Mouse (Mus musculus) adrenal gland, adult 2 months (tissue): ENCODE results near the gene Robo1. TPM values are rescaled to one million over a fixed set of nuclear protein-coding genes. Genes with fewer than 3 reads are reported as not detected.
"Not testable (repeated sequence)": the region's sequence is repeated elsewhere in the genome, so short reads cannot be mapped to it uniquely, and the experiment has no call there.

Experiments used
- DNase-seq: peaks from one replicate; pipeline ENCODE4 v3.0.0; 2021
- polyA plus RNA-seq: library from polyadenylated mRNA; depleted of rRNA; stranded (reverse); fragments of >200 nt; gene quantifications from 2 replicates; pipeline ENCODE4 v1.2.3, GENCODE M21; 2012
- total RNA-seq, 2 experiments: library from RNA; stranded (reverse); gene quantifications; 2 replicates each; pipeline ENCODE4 v1.2.3; 2021

Robo1 gene
- total and polyA plus RNA-seq, 3 experiments = 83.7 to 154 (median 119) TPM

DNA sequence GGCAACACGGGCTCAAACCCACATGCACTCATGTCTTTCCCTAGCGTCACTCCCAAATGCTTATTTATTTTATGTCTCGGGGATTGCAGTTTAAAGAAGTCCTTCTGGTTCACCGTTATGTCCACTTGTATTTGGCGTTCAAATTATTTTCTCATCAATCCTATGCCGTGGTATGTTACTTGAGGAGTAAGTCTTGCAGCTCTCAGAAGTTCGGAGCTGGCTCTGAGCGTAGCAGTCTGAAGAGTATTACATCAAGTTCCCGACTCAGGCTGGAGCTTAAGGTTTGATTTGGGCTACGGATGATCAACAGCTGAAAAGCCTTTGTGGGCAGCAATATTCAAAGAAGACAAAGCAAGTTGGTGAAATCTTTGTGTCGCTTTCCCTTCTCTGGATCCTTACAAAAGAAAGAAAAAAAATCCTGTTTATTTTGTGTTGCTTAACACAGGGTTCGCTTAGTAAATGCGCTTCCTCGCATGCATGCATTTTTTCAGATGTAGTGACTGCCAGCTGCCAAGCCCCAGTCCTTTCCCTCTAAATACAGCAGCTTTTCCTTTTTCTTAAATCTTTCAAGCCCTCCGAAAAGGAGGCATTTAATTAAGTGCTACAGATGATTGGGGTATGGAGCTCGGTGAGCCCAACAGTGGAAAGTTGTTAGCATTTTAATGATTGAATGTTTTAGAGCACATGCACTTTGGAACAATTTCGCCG, 136.5 kb downstream of the Robo1 start:
- DNase-seq = no peak

DNA sequence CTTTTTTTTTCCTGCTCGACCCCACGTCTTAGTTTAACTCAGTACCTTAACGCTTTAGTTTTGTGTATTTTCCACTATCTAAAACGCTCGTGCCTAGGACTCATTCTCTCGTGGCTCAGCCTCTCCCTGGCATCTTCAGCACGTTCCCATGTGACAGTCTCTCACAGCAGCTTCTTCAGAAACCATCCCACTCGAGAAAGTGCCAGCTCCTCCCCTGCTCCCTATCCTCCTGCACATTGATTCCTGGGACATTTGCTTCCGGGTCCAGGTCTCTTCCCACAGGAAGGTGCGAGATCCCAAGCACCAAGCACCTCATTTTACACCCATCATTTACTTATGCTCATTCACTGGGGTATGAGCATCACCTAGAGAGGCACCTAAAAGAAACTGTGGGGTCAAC, 150.0 kb downstream of the Robo1 start:
- DNase-seq = no peak

DNA sequence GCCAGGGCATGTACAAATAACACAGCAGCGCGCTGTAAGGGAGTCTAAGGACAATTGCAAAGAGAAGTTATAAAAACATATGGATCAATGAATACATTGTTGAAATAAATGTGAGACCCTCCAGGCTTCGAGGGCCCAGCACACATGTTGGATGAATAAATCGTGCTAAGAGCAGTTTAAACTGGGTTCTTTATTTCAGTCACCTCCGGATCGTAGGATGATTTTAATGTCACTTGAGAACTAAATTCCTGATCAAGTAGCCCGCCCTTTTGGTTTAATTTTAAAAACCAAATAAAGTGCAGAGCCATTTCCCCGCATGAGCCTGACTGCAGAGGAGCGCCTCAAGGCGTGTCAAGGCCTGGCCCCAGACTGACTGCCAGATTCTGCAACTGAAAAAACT, 150.5 kb downstream of the Robo1 start:
- DNase-seq = no peak

DNA sequence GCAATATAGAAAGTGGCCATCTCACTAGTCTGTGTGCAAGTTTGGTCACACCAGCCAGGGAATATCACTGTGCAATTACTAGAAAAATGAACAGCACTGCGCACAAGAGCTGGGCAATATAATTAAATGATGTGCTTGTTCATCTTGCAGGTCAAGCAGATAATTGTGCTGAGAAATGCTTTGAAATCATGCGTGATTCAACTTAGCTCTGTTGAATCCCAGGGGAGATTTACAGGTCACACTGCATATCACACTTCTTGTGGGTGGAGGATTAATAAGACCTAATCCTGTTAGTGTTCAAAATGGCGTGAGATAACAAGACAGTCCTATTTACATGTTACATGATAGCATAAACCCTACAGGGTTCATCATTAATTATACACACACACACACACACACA, 157.6 kb downstream of the Robo1 start:
- DNase-seq = no peak

DNA sequence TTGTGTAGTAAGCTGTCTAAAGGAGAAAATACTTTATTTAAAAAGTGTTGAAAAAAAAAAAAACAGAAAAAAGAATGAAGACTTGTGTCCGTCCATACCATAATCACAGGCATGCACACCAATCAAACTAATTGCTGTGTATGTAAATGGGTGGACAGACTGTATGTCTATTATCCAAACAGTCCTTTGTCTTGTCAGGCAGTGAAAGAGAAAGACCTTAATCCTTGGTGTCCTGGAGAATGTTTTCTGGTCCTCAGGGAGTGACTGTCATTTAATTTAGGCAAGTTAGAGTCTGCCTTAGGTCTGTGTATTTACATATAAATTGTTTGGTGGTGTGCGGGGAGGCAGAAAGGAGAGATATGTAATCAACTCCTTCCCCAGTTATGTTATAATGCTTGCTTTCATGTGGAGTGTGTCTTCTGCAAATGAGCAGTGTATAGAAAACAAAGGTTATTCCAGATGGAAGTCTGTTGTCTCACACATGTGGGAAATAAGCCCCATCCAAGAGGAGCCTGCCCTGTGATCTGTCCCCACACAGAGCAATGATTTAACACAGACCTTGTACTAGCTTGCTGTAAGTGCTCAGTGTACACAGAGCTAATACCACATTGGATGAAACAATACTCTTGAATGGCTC, 162.0 kb downstream of the Robo1 start:
- no peak for DNase-seq

DNA sequence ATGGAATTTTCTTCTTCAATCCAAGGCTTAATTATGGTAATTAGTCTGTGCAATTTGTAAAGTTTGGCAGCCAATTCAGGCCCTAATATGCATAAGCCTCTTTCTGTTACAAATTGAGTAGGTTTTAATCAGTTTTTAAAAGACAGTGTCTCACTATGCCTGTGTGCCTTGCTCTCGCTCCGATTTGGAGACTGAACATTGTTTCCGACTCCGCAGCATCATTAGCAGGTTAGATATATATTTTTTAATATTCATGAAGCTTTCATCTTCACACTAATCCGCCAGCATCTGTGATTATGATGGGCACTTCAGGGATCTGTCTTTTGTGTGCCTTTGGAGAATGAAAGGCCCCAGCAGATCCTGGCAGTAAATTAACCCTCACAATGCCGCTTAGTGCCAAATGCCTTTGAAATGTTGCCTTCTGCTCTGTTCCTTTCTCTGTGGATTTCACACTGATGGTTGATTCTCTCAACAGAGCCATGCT, 202.7 kb downstream of the Robo1 start:
- DNase-seq = no peak

DNA sequence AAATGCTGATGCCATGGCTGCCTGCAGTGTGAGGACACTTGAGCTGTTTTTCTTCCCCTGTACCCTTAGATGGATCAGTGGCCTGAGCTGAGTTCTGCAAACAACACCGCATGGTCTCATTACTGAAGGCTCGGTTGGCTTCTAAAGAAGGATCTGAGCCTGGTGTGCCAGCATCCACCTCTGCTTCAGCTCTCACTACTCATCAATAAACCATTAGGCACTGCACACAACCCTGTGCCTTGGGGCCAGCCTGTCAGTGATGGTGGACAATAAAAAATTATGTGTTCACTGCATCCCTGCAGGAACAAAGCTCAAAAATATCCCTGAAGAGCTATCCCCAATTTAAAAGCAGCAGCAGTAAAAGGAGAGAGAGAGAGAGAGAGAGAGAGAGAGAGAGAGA, 223.2 kb downstream of the Robo1 start:
- DNase-seq = no peak

DNA sequence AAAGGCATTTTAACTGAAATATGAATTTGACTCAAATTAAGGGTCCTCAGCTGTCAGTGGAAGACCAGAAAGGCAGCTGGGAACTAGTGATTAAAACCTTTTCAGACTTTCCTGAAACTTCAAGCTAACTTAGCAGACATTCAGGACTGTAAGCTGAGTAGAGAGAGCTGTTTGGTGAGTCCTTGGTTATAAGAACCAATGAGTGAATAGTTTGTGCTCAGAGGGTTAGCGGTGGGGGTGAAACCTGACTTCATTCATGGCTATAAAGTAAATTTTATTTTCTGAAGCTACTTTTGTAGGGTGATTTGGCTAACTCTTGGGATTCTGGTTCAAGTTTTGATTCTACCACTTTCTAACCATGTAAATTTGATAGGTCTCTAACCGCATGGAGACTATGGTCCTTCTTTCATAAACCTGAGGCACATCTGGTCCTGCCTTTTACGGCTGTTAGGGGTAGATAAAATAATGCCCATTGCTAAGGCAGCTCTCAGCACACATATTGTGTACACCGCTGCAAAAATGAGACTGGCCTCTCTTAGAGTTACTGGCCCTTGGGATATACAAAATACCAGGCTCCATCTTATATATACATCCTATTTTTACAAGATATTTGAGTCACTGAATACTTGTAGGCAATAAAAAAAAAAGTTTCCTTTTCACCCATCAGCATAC, 225.9 kb downstream of the Robo1 start:
- no peak for DNase-seq

DNA sequence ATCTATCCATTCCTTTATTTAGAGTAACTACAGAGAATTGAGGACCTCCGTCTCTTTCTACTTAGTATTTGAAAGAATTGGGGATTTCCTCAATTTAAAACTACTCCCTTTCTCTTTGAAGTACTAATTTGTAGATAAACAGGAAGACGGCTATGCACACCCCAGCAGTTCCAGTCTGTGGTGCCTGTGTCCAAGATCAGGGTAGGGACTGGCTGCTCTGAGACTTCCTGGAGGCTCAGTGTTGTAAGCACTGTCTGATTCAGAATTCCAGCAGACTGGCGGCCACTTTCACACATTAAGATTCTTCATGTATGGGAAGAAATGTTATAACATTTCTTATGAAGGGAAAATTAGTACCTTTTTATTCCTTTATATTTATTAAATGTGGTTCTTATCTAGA, 230.1 kb downstream of the Robo1 start:
- DNase-seq = no peak

DNA sequence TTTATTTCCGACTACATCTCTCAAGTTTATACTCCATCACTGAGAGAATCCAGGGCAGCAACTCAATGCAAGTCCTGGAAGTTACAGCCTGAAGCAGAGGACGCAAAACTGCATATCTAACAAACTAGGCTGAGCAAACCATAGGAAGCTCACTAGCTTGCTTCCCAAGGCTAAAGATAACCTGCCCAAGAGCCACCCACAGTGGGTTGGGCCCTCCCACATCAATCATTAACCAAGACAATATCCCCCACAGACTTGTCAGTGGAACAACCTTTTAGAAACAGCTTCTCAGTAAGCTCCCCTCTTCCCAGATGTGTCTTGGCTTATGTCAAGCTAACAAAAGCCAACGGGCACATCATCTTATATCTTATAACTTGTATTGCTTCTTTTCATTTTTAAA, 235.8 kb downstream of the Robo1 start:
- no peak for DNase-seq

DNA sequence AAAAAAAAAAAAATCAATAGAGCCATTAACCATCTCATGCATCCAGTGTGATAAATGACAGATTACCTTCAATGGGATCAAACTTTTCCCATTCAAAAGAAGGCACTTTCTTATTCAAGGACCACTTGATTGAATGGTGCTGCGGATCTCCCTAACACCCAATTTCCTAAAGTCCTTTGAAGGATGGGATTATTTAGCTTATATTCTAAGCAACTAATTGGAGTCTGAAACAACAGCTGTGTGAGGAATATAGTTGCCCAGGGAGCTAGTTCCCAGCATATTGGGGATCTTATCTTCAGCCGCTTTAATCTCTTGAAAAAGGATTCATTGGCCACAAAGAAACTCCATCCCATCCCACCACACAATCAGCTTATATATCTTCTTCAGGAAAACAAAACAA, 236.8 kb downstream of the Robo1 start:
- DNase-seq = no peak

DNA sequence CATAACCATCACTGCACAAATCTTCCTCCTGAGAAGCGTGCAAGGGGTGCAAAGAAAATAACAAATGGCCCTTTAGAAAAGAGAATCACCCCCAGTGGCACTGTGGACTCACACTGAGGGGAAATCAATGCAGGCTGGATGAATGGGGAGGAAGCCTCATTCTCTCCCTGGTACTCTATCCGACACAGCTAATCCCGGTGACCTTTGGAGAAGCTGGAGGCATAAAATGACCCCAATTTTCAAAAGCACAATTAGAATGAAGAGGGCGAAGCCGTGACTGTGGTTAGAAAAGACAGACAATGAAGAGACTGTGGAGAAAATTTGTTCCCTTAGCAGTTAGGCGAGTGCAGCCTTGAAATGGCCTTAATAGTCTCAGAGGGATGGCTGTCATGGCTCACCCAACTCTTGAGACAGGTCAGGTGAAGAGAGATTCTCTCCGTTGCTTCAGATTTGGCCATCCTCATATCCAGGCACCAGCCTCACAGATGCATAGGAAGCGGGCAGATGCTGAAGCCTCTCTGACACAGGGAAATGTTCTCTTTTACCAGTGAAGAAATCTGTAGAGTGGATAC, 243.7 kb downstream of the Robo1 start:
- no peak for DNase-seq

DNA sequence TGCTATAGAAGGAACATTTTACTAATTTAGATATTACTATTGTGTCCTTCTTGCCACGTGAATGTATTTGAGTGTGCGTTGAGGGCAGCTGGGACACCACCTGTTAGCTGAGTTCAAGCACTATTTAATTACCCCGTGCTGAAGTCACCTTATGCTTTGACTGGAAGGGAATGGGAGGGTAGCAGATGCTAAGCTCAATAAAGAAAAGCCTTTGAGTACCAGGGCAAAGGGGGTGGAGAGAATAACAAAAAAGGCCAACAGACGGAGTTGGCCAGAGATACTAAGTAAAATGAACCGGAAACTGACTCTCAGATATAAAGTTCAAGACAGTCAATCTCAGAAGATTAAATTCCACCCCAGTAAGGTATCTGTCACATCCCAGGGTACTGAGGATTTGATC, 245.6 kb downstream of the Robo1 start:
- no peak for DNase-seq

DNA sequence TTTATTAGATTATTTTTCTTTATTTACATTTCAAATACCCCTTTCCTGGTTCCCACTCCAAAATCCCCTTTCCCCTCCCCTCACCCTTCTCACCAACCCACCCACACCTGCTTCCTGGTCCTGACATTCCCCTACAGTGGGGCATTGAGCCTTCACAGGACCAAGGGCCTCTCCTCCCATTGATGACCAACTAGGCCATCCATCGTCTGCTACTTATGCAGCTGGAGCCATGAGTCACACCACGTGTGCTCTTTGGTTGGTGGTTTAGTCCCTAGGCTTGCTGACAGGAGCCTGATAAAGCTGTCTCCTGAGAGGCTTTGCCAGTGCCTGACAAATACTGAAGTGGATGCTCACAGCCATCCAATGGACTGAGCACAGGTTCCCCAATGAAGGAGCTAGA, 254.0 kb downstream of the Robo1 start:
- DNase-seq = not testable (repeated sequence)

DNA sequence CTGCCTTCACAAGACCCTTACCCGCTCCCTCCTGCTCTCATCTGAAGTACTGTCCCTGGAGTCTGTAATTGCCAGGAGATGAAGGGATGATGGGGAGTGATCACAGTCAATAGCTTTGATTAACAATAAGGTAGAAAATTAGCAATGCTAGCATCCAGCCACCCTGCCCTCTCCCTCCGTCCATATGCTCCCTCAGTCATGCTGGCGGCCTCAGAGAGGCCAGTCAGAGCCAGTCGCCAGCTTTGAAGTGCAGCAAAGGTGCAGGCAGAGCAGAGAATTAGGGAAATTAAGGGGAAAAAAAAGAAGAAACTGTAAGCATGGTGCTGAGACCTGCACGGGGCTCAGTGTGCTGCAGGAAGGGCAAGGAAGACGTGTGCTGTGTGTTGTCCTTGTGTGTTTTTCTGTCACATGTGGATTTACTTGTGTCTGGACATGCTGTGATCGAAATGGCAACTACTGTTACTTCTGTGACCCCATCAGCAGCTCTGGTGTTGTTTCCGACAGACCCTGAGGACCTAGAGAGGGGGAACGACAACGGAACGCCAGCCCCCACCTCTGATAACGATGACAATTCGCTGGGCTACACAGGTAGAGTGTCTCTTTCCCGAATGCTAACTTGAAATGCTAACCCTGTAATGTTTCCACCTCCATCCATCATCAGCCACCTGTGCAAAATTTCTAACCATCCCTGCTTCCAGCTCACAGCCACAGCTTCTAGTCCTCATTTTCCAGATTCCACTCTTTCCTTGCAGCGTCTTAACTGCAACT, 255.3 kb downstream of the Robo1 start:
- DNase-seq = no peak

DNA sequence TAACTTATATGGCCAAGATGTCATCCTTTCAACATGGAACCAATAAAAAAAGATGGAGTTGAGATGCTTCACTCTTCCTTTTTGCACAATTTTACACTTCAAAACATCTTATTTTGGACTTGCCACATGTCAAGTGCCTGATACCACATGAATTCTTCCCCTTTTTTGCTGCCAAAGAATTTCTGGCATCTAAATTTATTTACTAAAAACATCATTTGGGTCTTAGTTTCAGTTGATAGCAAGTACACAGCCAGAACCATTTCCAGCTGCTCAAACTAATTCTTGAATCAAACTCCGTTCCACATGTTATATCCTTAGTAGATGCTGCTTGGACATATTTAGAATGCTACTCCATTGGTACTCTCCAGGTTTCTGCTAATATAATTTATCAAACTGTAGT, 267.1 kb downstream of the Robo1 start:
- no peak for DNase-seq

DNA sequence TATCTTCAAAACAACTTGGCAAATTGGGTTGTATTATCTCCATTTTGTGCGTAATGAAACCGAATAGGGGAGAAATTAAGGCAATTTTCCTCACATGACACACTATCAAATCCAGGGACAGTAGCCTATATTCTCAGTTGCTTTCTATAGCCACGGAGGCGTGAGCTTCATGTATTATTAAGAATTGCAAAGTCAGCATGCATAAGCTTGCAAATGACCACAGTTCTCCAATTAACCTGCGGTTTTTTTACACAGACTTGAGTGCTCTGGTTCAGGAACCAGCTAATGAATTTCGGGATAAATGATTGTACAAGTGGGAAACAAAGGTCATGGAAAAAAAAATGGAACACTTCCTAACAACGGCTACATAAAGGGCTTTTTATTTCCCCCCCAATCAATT, 268.9 kb downstream of the Robo1 start:
- DNase-seq = no peak

DNA sequence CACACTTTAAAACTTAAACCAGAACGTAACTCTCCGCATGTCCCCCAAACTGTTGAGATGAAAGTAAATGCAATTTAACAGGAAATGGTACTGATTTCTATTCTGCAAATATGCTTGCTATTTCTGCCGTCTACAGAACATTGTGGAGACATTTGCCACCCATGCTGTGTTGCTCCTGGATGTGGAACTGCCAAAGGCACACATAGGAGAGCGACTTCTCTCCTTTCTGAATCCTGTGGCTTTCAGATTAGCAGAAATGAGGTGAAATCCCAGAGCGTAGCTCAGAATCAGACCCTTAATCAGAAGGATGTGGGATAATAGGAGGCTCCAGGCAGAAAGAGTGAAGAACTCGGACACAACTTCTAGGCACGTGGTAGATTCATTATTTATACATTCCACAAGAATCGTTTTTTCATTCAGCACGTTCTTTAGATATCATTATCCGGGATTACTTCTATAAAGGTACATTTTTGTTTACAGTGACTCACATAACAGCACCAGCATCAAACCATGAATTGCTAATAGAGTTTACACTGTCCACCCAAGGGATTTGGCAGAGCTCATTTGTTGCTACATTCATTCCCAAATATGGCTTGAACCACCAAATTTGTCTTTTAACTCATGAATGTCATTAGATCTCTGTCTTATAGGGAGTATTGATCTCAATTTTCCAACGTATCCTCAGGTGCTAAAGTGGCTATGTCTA, 276.5 kb downstream of the Robo1 start:
- DNase-seq = no peak

DNA sequence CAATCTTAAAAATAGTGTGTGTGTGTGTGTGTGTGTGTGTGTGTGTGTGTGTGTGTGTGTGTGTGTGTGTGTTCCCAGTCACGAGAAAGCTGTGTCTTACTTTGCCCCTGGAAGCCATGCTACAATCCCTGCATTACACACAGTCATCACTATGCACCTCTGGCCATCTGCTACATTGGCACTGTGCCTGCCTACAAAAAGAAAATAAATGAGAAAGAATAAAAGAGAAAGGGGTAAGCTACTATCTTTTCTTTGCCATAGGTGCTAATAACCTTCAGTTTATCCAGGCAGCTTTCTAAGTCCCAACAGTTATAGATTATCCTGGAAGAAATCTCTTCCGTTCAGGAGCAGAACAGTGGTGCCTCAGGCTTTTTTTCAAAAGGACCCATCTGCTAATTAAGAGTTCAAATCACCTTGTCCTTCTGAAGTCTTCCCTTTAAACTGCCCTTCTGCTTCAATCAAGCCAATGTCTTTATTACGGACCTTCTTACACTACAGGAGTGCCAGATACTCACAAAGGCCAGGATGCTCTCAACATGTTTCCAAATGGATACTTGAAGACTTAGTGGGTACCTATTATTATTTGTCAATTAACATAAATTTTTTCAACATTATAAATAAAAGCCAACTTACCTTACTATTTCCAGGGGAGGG, 277.2 kb downstream of the Robo1 start:
- no peak for DNase-seq

DNA sequence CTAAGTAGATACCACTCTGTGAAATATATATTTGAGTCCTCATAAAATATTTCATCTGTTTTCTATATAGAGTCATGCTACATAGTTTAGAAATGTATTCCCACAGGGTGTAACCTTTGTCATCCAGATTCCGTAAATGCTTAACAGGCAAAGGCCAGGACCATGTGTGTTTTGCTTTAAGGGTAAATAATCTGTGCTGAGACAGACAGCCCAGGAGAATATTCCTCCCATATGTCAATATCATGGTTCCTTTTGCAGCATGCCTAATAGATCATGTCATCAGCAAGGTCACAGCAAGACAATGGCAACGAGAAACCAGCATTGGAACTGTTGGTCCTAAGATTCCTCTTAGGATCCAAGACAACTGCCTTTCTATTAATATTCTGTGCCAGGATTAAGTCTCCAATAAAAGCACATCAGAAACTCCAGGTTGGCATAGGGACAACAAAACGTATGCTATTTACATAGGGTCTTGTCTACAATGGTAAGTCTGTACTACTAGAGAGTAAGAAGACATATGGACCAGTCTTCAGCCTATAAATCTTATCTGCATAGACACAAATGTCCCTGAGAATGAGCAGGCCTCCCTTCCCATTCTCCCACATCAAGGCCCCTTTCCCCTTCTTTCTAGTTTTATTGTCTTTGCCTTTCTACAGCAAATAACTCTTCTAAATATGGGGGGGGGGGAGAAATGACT, 279.4 kb downstream of the Robo1 start:
- no peak for DNase-seq
